Comparison of ENCODE assay signal across 27 mouse cellular contexts in genomic region chr3:84367145-84367740, GRCm38 (mm10).
DNase-seq lines count a peak whose midpoint lies in the region; ATAC-seq and TF ChIP-seq lines count a peak whose summit lies in the region.
"Had no signal": no experiment of that assay in that cellular context is flagged by ENCODE, and none has a peak within 500 bp of the region (broad histone marks: within the 10 kb centered on the region; RNA-seq: fewer than 3 reads in every experiment).

No protein-coding gene starts in this region.

- ATAC-seq in CD4-positive, CD25-positive, alpha-beta regulatory T cell, adult 4 months, result peak; percentile 57
- peak; percentile 52 for ATAC-seq in granulocyte monocyte progenitor cell, adult 5-6 weeks (replicated peaks; ENCODE audit: poor library complexity, severe bottlenecking)
- ATAC-seq: activated CD4-positive, CD25-positive, alpha-beta regulatory T cell, adult 4 months; forebrain, embryonic 15.5 days; forebrain, postnatal 0 days; Patski had no signal

- in situ Hi-C loops in ES-E14 (cut with MboI; ENCODE audit: low sequenced_read_pairs in 2 of 2, unreplicated experiment in 2 of 2), result no loop called here

- H3K36me3 ChIP-seq in ES-E14 (ENCODE audit: control insufficient read depth, insufficient read depth, low read length, poor library complexity, severe bottlenecking), result no peaks in the 10 kb centered on the region
- H3K36me3 ChIP-seq: embryonic facial prominence, embryonic 13.5 days; embryonic facial prominence, embryonic 15.5 days; forebrain, embryonic 10.5 days; forebrain, embryonic 12.5 days; forebrain, embryonic 15.5 days had no signal

- H3K4me1 ChIP-seq in ES-E14 (ENCODE audit: control insufficient read depth in 2 of 2, insufficient read depth in 2 of 2, low read length in 2 of 2, poor library complexity in 1 of 2), result no peaks in the 10 kb centered on the region
- H3K4me1 ChIP-seq: embryonic facial prominence, embryonic 13.5 days; embryonic facial prominence, embryonic 15.5 days; forebrain, embryonic 10.5 days; forebrain, embryonic 12.5 days; forebrain, embryonic 15.5 days had no signal

- no peak overlapping the region for H3K4me3 ChIP-seq in ES-E14 (ENCODE audit: insufficient read depth in 1 of 2, low read depth in 1 of 2, low read length in 2 of 2, poor library complexity in 1 of 2, severe bottlenecking in 1 of 2)
- H3K4me3 ChIP-seq: embryonic facial prominence, embryonic 13.5 days; embryonic facial prominence, embryonic 15.5 days; erythroblast, embryonic 14.5 days; forebrain, embryonic 10.5 days; forebrain, embryonic 12.5 days; forebrain, embryonic 15.5 days had no signal

- no peak overlapping the region for H3K9ac ChIP-seq in ES-E14 (ENCODE audit: insufficient read depth, low read depth, low read length, poor library complexity, severe bottlenecking)
- H3K9ac ChIP-seq: embryonic facial prominence, embryonic 13.5 days; embryonic facial prominence, embryonic 15.5 days; forebrain, embryonic 12.5 days; forebrain, embryonic 15.5 days; forebrain, postnatal 0 days had no signal

- no peaks in the 10 kb centered on the region for H3K9me3 ChIP-seq in ES-E14 (ENCODE audit: control insufficient read depth, insufficient read depth, low read depth, low read length)
- H3K9me3 ChIP-seq: embryonic facial prominence, embryonic 13.5 days; embryonic facial prominence, embryonic 15.5 days; forebrain, embryonic 12.5 days; forebrain, embryonic 15.5 days had no signal

- no peak overlapping the region for H3K27ac ChIP-seq in ES-E14 (ENCODE audit: insufficient read depth, low read depth, low read length, poor library complexity, severe bottlenecking)
- H3K27ac ChIP-seq: embryonic facial prominence, embryonic 13.5 days; embryonic facial prominence, embryonic 15.5 days; forebrain, embryonic 10.5 days; forebrain, embryonic 12.5 days; forebrain, embryonic 15.5 days had no signal

- peak; percentile 13 for DNase-seq in A20 (ENCODE audit: low read depth, low spot score)
- no peak for DNase-seq in ES-E14 (ENCODE audit: low read depth, low spot score)
- DNase-seq in thymus, adult 18-20 months, result no peak
- no peak for DNase-seq in lung, postnatal 14 days
- DNase-seq in embryo, embryonic 10.5 days (ENCODE audit: low spot score), result no peak
- no peak for DNase-seq in right cerebral cortex, adult 2 months (ENCODE audit: low spot score in 2 of 2)
- DNase-seq: adrenal gland, adult 8-10 months; adrenal gland, postnatal 14 days; adrenal gland, postnatal 36 days; B cell, adult 2 months; cerebellum, adult 11-12 months; cerebellum, adult 2 months; cerebellum, adult 9-10 months; cerebellum, postnatal 10 days; cerebellum, postnatal 25 days; embryo, embryonic 11 days; forebrain, postnatal 0 days had no signal

TF ChIP-seq in ES-E14, 5 proteins besides CTCF, POLR2A, EP300 and RAD21:
- TF ChIP-seq MAFK (IDR thresholded peaks at IDR 0.05; ENCODE audit: insufficient read depth, low read depth, low read length) (0 out of 2 replicates have a peak, but pooled peaks have one; percentile 39), ZC3H11A (IDR thresholded peaks at IDR 0.05; ENCODE audit: borderline replicate concordance, low read depth, low read length) (no peak)
